Comparison of ENCODE assay signal across 8 mouse cellular contexts in the genomic region with DNA sequence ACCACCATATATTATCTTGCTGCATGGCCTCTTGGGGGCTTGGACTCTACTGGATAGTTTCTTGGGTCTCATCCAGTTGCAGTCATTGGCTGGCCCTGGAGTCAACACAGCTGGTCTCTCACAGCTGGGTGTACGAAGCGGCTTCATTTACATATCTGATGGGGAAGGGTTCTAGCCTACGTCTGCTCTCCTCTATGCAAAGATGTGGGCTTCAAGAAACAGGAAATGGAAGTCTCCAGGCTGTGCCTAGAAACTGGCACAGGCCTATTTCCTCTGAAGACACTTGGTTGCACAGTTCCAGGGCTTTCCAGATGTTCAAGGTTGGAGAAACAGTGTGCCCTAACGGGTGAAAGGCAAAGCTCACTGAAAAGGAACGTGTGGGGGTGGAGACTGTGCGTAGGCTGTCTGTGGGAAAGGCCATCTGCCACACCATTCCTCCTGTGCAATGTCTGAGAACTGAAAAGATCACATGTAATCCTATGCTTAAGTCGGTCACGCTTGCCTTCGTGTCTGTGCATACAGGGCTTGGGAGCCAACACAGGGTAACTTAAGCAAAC. TPM values are rescaled to one million over a fixed set of nuclear protein-coding genes. Genes with fewer than 3 reads are reported as not detected.
DNase-seq lines count a peak whose midpoint lies in the region; ATAC-seq and TF ChIP-seq lines count a peak whose summit lies in the region.

No protein-coding gene starts in this region.

- peak overlapping the region; percentile 64 for H3K27ac ChIP-seq in heart, postnatal 0 days (ENCODE audit: low read depth)
- H3K27ac ChIP-seq in midbrain, embryonic 16.5 days (ENCODE audit: low read length), result no peak overlapping the region

- no peak overlapping the region for H3K4me3 ChIP-seq in heart, postnatal 0 days (ENCODE audit: low read depth, low read length)
- no peak overlapping the region for H3K4me3 ChIP-seq in midbrain, embryonic 16.5 days (ENCODE audit: low read depth, low read length)

- H3K9me3 ChIP-seq in heart, postnatal 0 days (replicated peaks; ENCODE audit: control insufficient read depth, low read length), result no peaks in the 10 kb centered on the region
- no peaks in the 10 kb centered on the region for H3K9me3 ChIP-seq in midbrain, embryonic 16.5 days (replicated peaks; ENCODE audit: control insufficient read depth, low read length, poor library complexity, severe bottlenecking)

- no peak overlapping the region for H3K9ac ChIP-seq in heart, postnatal 0 days (replicated peaks; ENCODE audit: low read depth, low read length)
- no peak overlapping the region for H3K9ac ChIP-seq in midbrain, embryonic 16.5 days (ENCODE audit: low read depth, low read length)

- TF ChIP-seq CTCF in heart, postnatal 0 days (IDR thresholded peaks at IDR 0.05; ENCODE audit: low read depth), result no peak

- H3K36me3 ChIP-seq in heart, postnatal 0 days (replicated peaks; ENCODE audit: control insufficient read depth, insufficient read depth, low read length), result no peaks in the 10 kb centered on the region
- no peaks in the 10 kb centered on the region for H3K36me3 ChIP-seq in midbrain, embryonic 16.5 days (ENCODE audit: control insufficient read depth, insufficient read depth, low read length)

- TF ChIP-seq EP300 in heart, postnatal 0 days (IDR thresholded peaks at IDR 0.05; ENCODE audit: low read depth), result no peak

- peaks cover 41% of the 10 kb centered on the region for H3K4me1 ChIP-seq in heart, postnatal 0 days (ENCODE audit: control insufficient read depth, insufficient read depth)
- H3K4me1 ChIP-seq in midbrain, embryonic 16.5 days (ENCODE audit: control insufficient read depth, insufficient read depth, low read length), result peaks cover 10% of the 10 kb centered on the region

- H3K27me3 ChIP-seq in heart, postnatal 0 days (ENCODE audit: control insufficient read depth, insufficient read depth, low read length), result no peaks in the 10 kb centered on the region
- H3K27me3 ChIP-seq in midbrain, embryonic 16.5 days (ENCODE audit: control insufficient read depth, insufficient read depth, low read depth, low read length), result no peaks in the 10 kb centered on the region

- DNase-seq in layer of hippocampus, adult 11-12 months (ENCODE audit: low spot score), result peak; percentile 28
- no peak for DNase-seq in layer of hippocampus, postnatal 10 days (ENCODE audit: low spot score in 2 of 2)
- DNase-seq in cerebellum, adult 9-10 months, result peak; percentile 49
- DNase-seq in heart, postnatal 0 days (ENCODE audit: low spot score), result peak; percentile 45
- DNase-seq in urinary bladder, postnatal 25 days (ENCODE audit: low spot score), result no peak
- DNase-seq in testis, postnatal 10 days (ENCODE audit: low spot score), result no peak
- DNase-seq in liver, result no peak

- ATAC-seq in heart, postnatal 0 days (ENCODE audit: insufficient read depth, low read depth), result peak; percentile 59
- peak; percentile 12; the same call in 1 of the 2 replicates for ATAC-seq in midbrain, embryonic 16.5 days

- WGBS in heart, postnatal 0 days, result 56% methylated on average over 9 of the region's 9 CpGs
- WGBS in midbrain, embryonic 16.5 days, result 48% methylated on average over 9 of the region's 9 CpGs

- no peak overlapping the region for H3K4me2 ChIP-seq in heart, postnatal 0 days (ENCODE audit: low read depth, low read length)
- no peak overlapping the region for H3K4me2 ChIP-seq in midbrain, embryonic 16.5 days (ENCODE audit: low read length)

RNA-seq across cellular contexts. Expression of a gene that starts 20.8 kb away (rescaled TPM):
- total RNA-seq in layer of hippocampus, postnatal 10 days (2021), result 10 to 100 TPM; 77.2 to 82.2 TPM
- total RNA-seq in heart, postnatal 0 days (2014; rRNA removed; ENCODE audit: low replicate concordance), result 11.5 and 36.6 TPM in 2 replicates
- polyA plus RNA-seq in heart, postnatal 0 days (2015; fragmentation: Nextera tagmentation; extraction: Ambion mirVana), result 3.3 and 3.7 TPM in 2 replicates
- 7.1 and 8.1 TPM in 2 replicates for polyA plus RNA-seq in midbrain, embryonic 16.5 days (2015; fragmentation: Nextera tagmentation; extraction: Ambion mirVana)

Comparison
In these comparisons a context has a peak if more than half of its experiments do, and no peak if none do; other contexts are left out.
1. DNase-seq: peak in layer of hippocampus, adult 11-12 months (single experiment), cerebellum, adult 9-10 months (single experiment) and heart, postnatal 0 days (single experiment); none in layer of hippocampus, postnatal 10 days (0 of 2), urinary bladder, postnatal 25 days (single experiment), testis, postnatal 10 days (single experiment) and liver (single experiment).